Comparison of ENCODE assay signal across 17 mouse cellular contexts in the genomic region with DNA sequence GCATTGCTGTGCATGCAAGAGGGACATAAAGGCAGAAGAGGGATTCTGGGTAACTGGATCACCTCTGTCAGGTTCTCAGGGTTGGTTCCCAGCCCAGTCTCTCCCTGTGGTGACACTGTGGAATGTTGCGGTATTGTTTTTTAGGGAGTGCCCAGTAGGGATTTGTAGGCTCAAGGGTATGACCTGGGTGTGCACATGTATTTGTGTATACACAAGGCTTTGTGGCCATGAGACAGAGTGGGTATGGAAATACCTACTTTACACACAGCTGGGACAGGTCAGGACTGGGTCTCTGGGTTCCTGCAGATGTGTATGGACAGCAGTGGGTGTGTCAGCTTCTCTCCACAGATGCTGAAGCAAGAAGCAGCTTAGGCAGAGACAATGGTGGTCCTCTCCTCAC. TPM values are rescaled to one million over a fixed set of nuclear protein-coding genes. Genes with fewer than 3 reads are reported as not detected.
DNase-seq lines count a peak whose midpoint lies in the region; ATAC-seq and TF ChIP-seq lines count a peak whose summit lies in the region.
"Had no signal": no experiment of that assay in that cellular context is flagged by ENCODE, and none has a peak within 500 bp of the region (broad histone marks: within the 10 kb centered on the region; RNA-seq: fewer than 3 reads in every experiment).

No protein-coding gene starts in this region.

- H3K4me3 ChIP-seq in intestine, embryonic 14.5 days (ENCODE audit: low read depth, low read length), result no peak overlapping the region
- no peak overlapping the region for H3K4me3 ChIP-seq in intestine, postnatal 0 days (ENCODE audit: low read depth, low read length)
- no peak overlapping the region for H3K4me3 ChIP-seq in neural tube, embryonic 12.5 days
- H3K4me3 ChIP-seq: hindbrain, embryonic 13.5 days; limb, embryonic 15.5 days; midbrain, embryonic 13.5 days; neural tube, embryonic 15.5 days had no signal

- no peak for TF ChIP-seq CTCF in intestine, postnatal 0 days (IDR thresholded peaks at IDR 0.05; ENCODE audit: low read depth)

- no peaks in the 10 kb centered on the region for H3K9me3 ChIP-seq in intestine, embryonic 14.5 days (ENCODE audit: control insufficient read depth, low read length)
- H3K9me3 ChIP-seq in intestine, postnatal 0 days (ENCODE audit: control insufficient read depth), result no peaks in the 10 kb centered on the region
- H3K9me3 ChIP-seq in neural tube, embryonic 12.5 days, result no peaks in the 10 kb centered on the region
- H3K9me3 ChIP-seq: hindbrain, embryonic 13.5 days; limb, embryonic 15.5 days; midbrain, embryonic 13.5 days; neural tube, embryonic 15.5 days had no signal

- H3K4me2 ChIP-seq in intestine, embryonic 14.5 days (ENCODE audit: low read length), result no peak overlapping the region
- H3K4me2 ChIP-seq in intestine, postnatal 0 days (replicated peaks; ENCODE audit: low read depth), result no peak overlapping the region
- no peak overlapping the region for H3K4me2 ChIP-seq in neural tube, embryonic 12.5 days (replicated peaks)
- H3K4me2 ChIP-seq: hindbrain, embryonic 13.5 days; limb, embryonic 15.5 days; midbrain, embryonic 13.5 days; neural tube, embryonic 15.5 days had no signal

- no peaks in the 10 kb centered on the region for H3K27me3 ChIP-seq in intestine, embryonic 14.5 days (replicated peaks; ENCODE audit: control insufficient read depth, insufficient read depth, low read length)
- H3K27me3 ChIP-seq in intestine, postnatal 0 days (replicated peaks; ENCODE audit: control insufficient read depth, insufficient read depth, low read length), result no peaks in the 10 kb centered on the region
- H3K27me3 ChIP-seq in neural tube, embryonic 12.5 days (replicated peaks), result no peaks in the 10 kb centered on the region
- H3K27me3 ChIP-seq: limb, embryonic 15.5 days; midbrain, embryonic 13.5 days; neural tube, embryonic 15.5 days; Patski had no signal

- WGBS in intestine, embryonic 14.5 days, result 92% methylated on average over 1 of the region's 1 CpGs
- 92% methylated on average over 1 of the region's 1 CpGs for WGBS in intestine, postnatal 0 days
- 95% methylated on average over 1 of the region's 1 CpGs for WGBS in neural tube, embryonic 12.5 days

- no peak for ATAC-seq in intestine, embryonic 14.5 days (replicated peaks; ENCODE audit: low FRiP score, low TSS enrichment, low read depth)
- ATAC-seq in intestine, postnatal 0 days, result no peak
- no peak for ATAC-seq in neural tube, embryonic 12.5 days (ENCODE audit: low FRiP score, low read depth)
- ATAC-seq: inflammation-experienced regulatory T-cells, adult 6 months; midbrain, embryonic 13.5 days; Patski had no signal

- H3K36me3 ChIP-seq in intestine, embryonic 14.5 days (ENCODE audit: control insufficient read depth, insufficient read depth, low read length), result no peaks in the 10 kb centered on the region
- H3K36me3 ChIP-seq in intestine, postnatal 0 days (ENCODE audit: control insufficient read depth, insufficient read depth), result no peaks in the 10 kb centered on the region
- no peaks in the 10 kb centered on the region for H3K36me3 ChIP-seq in neural tube, embryonic 12.5 days
- H3K36me3 ChIP-seq: hindbrain, embryonic 13.5 days; limb, embryonic 15.5 days; midbrain, embryonic 13.5 days; neural tube, embryonic 15.5 days had no signal

- no peak for DNase-seq in intestine, embryonic 14.5 days (ENCODE audit: low spot score)
- DNase-seq in neural tube, embryonic 10.5 days (ENCODE audit: extremely low spot score, low spot score), result no peak
- peak; percentile 96 for DNase-seq in ZHBTc4 (ENCODE audit: low read depth, low spot score)
- DNase-seq in heart, postnatal 10 days, result no peak
- DNase-seq in kidney, postnatal 4 days, result no peak
- DNase-seq: kidney, adult 9 months; kidney, postnatal 25 days; right cerebral cortex, postnatal 14 days had no signal

- peaks cover 17% of the 10 kb centered on the region for H3K4me1 ChIP-seq in intestine, embryonic 14.5 days (replicated peaks; ENCODE audit: control insufficient read depth, insufficient read depth, low read length)
- H3K4me1 ChIP-seq in intestine, postnatal 0 days (replicated peaks; ENCODE audit: control insufficient read depth, insufficient read depth, low read length), result no peaks in the 10 kb centered on the region; the same call in 1 of the 2 replicates
- peaks cover 1% of the 10 kb centered on the region; the same call in 1 of the 2 replicates for H3K4me1 ChIP-seq in neural tube, embryonic 12.5 days

- H3K9ac ChIP-seq in intestine, embryonic 14.5 days (ENCODE audit: low read length), result no peak overlapping the region
- no peak overlapping the region for H3K9ac ChIP-seq in intestine, postnatal 0 days (ENCODE audit: low read depth, low read length)
- 0 out of 2 replicates have a peak overlapping the region, but pooled peaks have one; percentile 6 for H3K9ac ChIP-seq in neural tube, embryonic 12.5 days
- H3K9ac ChIP-seq: hindbrain, embryonic 13.5 days; limb, embryonic 15.5 days; midbrain, embryonic 13.5 days; neural tube, embryonic 15.5 days had no signal

- intact Hi-C loops in heart, postnatal 10 days (cut with DNase I), result no loop called here

- 0 out of 2 replicates have a peak overlapping the region, but pooled peaks have one; percentile 14 for H3K27ac ChIP-seq in intestine, embryonic 14.5 days (ENCODE audit: low read depth)
- H3K27ac ChIP-seq in intestine, postnatal 0 days (ENCODE audit: low read depth, low read length), result no peak overlapping the region
- no peak overlapping the region for H3K27ac ChIP-seq in neural tube, embryonic 12.5 days
- H3K27ac ChIP-seq: hindbrain, embryonic 13.5 days; limb, embryonic 15.5 days; midbrain, embryonic 13.5 days; neural tube, embryonic 15.5 days had no signal

RNA-seq across cellular contexts. Expression of gene Mgat3, which starts 4.0 kb away (rescaled TPM):
- 10.5 and 11.1 TPM in 2 replicates for polyA plus RNA-seq in intestine, embryonic 14.5 days (2014; fragmentation: Nextera tagmentation; extraction: Ambion mirVana)
- polyA plus RNA-seq in intestine, postnatal 0 days (2015; fragmentation: Nextera tagmentation; extraction: Ambion mirVana), result 12.2 and 13.1 TPM in 2 replicates
- polyA plus RNA-seq in neural tube, embryonic 12.5 days (2016; fragmentation: Nextera tagmentation; extraction: Ambion mirVana), result 13.7 and 13.8 TPM in 2 replicates
- 1 to 10 TPM; 1.6 to 2.3 TPM for total RNA-seq in heart, postnatal 10 days (2021)
- total RNA-seq: megakaryocyte progenitor cell, adult 5-6 weeks had no signal
- polyA plus RNA-seq: inflammation-experienced regulatory T-cells, adult 6 months had no signal

RNA-seq across cellular contexts. Expression of gene Tab1, which starts 36.6 kb away (rescaled TPM):
- polyA plus RNA-seq in intestine, embryonic 14.5 days (2014; fragmentation: Nextera tagmentation; extraction: Ambion mirVana), result 36.1 and 37.5 TPM in 2 replicates
- polyA plus RNA-seq in intestine, postnatal 0 days (2015; fragmentation: Nextera tagmentation; extraction: Ambion mirVana), result 12.6 and 13.6 TPM in 2 replicates
- polyA plus RNA-seq in neural tube, embryonic 12.5 days (2016; fragmentation: Nextera tagmentation; extraction: Ambion mirVana), result 41.6 and 42.4 TPM in 2 replicates
- 10 to 100 TPM; 33.3 to 34.3 TPM for total RNA-seq in heart, postnatal 10 days (2021)
